Mouse (Mus musculus): ENCODE measurements around the gene Trim63. TPM values are rescaled to one million over a fixed set of nuclear protein-coding genes. Genes with fewer than 3 reads are reported as not detected.

The Trim63 gene
- polyA plus RNA-seq, 1 experiment from 2014 or later = 2.4 TPM

GRCm38 (mm10) chr4:134314081-134314655 lies 752 bp upstream of the Trim63 start:
- no peak for DNase-seq (ENCODE audit: low spot score)
- no peak for ATAC-seq (replicated peaks; ENCODE audit: low FRiP score, low read depth)
- no peaks in the 10 kb centered on the region for H3K4me1 ChIP-seq (replicated peaks; ENCODE audit: insufficient read depth, low read length)
- H3K27ac ChIP-seq = no peak overlapping the region
- no peak for TF ChIP-seq CTCF (IDR thresholded peaks at IDR 0.05; ENCODE audit: low read depth)
- no peaks in the 10 kb centered on the region for H3K36me3 ChIP-seq (ENCODE audit: insufficient read depth, low read length)
- H3K9ac ChIP-seq (ENCODE audit: low read depth, low read length) = no peak overlapping the region
- no peaks in the 10 kb centered on the region for H3K27me3 ChIP-seq (ENCODE audit: insufficient read depth, low read length)
- WGBS = 80% methylated on average over 4 of the region's 4 CpGs
- H3K4me3 ChIP-seq (replicated peaks; ENCODE audit: low read depth, low read length) = no peak overlapping the region
- no peaks in the 10 kb centered on the region for H3K9me3 ChIP-seq (replicated peaks; ENCODE audit: low read length)
- no peak overlapping the region for H3K4me2 ChIP-seq (ENCODE audit: low read length)

GRCm38 (mm10) chr4:134315470-134315869 lies 550 bp downstream of the Trim63 start:
- DNase-seq (ENCODE audit: low spot score) (no peak), ATAC-seq (replicated peaks; ENCODE audit: low FRiP score, low read depth) (no peak; the same call in 1 of the 2 replicates)
- TF ChIP-seq CTCF (IDR thresholded peaks at IDR 0.05; ENCODE audit: low read depth) = no peak
- 67% methylated on average over 9 of the region's 9 CpGs for WGBS
- Histone ChIP-seq H3K4me2 (ENCODE audit: low read length) (no peak overlapping the region), H3K9me3 (replicated peaks; ENCODE audit: low read length) (no peaks in the 10 kb centered on the region), H3K4me1 (replicated peaks; ENCODE audit: insufficient read depth, low read length) (no peaks in the 10 kb centered on the region), H3K27me3 (ENCODE audit: insufficient read depth, low read length) (no peaks in the 10 kb centered on the region), H3K9ac (ENCODE audit: low read depth, low read length) (no peak overlapping the region), H3K4me3 (replicated peaks; ENCODE audit: low read depth, low read length) (no peak overlapping the region), H3K36me3 (ENCODE audit: insufficient read depth, low read length) (no peaks in the 10 kb centered on the region), H3K27ac (no peak overlapping the region)

DNA sequence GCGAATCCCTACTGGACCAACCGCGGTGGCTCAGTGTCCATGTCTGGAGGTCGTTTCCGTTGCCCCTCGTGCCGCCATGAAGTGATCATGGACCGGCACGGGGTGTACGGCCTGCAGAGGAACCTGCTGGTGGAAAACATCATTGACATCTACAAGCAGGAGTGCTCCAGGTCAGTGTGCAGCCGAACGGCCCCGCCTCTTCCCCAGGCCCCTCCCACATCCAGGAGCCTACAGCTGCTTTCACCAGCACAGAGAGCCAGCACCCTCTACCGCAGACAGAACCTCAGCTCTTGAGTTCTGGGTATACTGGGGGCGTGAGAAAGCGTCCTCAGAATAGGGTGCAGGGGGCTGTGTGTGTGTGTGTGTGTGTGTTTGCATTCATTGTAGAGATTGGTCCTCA lies 1.5 kb downstream of the Trim63 start:
- TF ChIP-seq CTCF (IDR thresholded peaks at IDR 0.05; ENCODE audit: low read depth) = no peak
- Histone ChIP-seq H3K36me3 (ENCODE audit: insufficient read depth, low read length) (no peaks in the 10 kb centered on the region), H3K9me3 (replicated peaks; ENCODE audit: low read length) (no peaks in the 10 kb centered on the region), H3K9ac (ENCODE audit: low read depth, low read length) (no peak overlapping the region), H3K27me3 (ENCODE audit: insufficient read depth, low read length) (no peaks in the 10 kb centered on the region), H3K4me1 (replicated peaks; ENCODE audit: insufficient read depth, low read length) (no peaks in the 10 kb centered on the region), H3K4me2 (ENCODE audit: low read length) (no peak overlapping the region), H3K27ac (no peak overlapping the region), H3K4me3 (replicated peaks; ENCODE audit: low read depth, low read length) (no peak overlapping the region)
- ATAC-seq (replicated peaks; ENCODE audit: low FRiP score, low read depth) (no peak), DNase-seq (ENCODE audit: low spot score) (peak; percentile 22)
- WGBS = 49% methylated on average over 16 of the region's 16 CpGs

DNA sequence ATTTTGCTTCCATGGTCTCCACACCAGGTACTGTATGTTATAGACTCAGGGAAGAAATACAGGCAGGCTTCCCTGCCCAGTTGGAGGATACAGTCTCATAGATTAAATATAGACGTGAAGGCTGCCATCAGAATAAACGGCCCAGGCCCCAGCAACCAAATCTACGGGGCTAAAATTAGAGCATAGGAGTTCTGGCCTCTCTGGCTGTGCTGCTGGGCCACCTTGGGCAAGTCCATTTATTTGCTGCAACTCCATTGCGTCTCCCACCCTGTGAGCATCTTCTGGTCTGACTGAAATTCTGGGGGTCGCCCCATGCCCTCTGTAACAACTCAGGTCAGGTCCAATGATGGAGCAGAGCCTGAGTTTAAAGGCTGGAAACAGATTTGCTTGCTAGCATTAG lies 4.2 kb downstream of the Trim63 start:
- ATAC-seq (replicated peaks; ENCODE audit: low FRiP score, low read depth) (no peak), DNase-seq (ENCODE audit: low spot score) (no peak)
- no peaks in the 10 kb centered on the region for H3K36me3 ChIP-seq (ENCODE audit: insufficient read depth, low read length)
- H3K4me2 ChIP-seq (ENCODE audit: low read length) = no peak overlapping the region
- H3K4me3 ChIP-seq (replicated peaks; ENCODE audit: low read depth, low read length) = no peak overlapping the region
- WGBS = 86% methylated on average over 5 of the region's 5 CpGs
- no peak overlapping the region for H3K9ac ChIP-seq (ENCODE audit: low read depth, low read length)
- H3K27me3 ChIP-seq (ENCODE audit: insufficient read depth, low read length) = no peaks in the 10 kb centered on the region
- no peak overlapping the region for H3K27ac ChIP-seq
- no peaks in the 10 kb centered on the region for H3K4me1 ChIP-seq (replicated peaks; ENCODE audit: insufficient read depth, low read length)
- no peak for TF ChIP-seq CTCF (IDR thresholded peaks at IDR 0.05; ENCODE audit: low read depth)
- no peaks in the 10 kb centered on the region for H3K9me3 ChIP-seq (replicated peaks; ENCODE audit: low read length)

DNA sequence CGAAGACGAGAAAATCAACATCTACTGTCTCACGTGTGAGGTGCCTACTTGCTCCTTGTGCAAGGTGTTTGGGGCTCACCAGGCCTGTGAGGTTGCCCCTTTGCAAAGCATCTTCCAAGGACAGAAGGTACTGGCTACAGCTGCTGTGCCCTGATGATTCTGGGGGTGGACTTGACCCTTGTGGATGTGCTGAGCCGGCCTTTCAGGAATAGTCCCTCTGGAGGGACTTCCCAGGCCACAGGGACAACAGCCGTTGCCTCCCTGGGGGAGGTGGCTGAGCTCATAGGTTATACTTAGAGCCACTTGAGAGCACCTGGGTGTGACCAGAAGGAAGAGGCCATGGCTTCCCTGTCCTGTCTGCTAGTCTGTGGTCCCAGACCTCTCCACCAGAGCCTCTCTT lies 4.8 kb downstream of the Trim63 start:
- Histone ChIP-seq H3K4me2 (ENCODE audit: low read length) (no peak overlapping the region), H3K36me3 (ENCODE audit: insufficient read depth, low read length) (no peaks in the 10 kb centered on the region), H3K4me1 (replicated peaks; ENCODE audit: insufficient read depth, low read length) (no peaks in the 10 kb centered on the region), H3K9ac (ENCODE audit: low read depth, low read length) (no peak overlapping the region), H3K27ac (no peak overlapping the region), H3K4me3 (replicated peaks; ENCODE audit: low read depth, low read length) (no peak overlapping the region), H3K27me3 (ENCODE audit: insufficient read depth, low read length) (no peaks in the 10 kb centered on the region), H3K9me3 (replicated peaks; ENCODE audit: low read length) (no peaks in the 10 kb centered on the region)
- no peak for TF ChIP-seq CTCF (IDR thresholded peaks at IDR 0.05; ENCODE audit: low read depth)
- DNase-seq (ENCODE audit: low spot score) (no peak), ATAC-seq (replicated peaks; ENCODE audit: low FRiP score, low read depth) (no peak)
- 72% methylated on average over 5 of the region's 5 CpGs for WGBS

DNA sequence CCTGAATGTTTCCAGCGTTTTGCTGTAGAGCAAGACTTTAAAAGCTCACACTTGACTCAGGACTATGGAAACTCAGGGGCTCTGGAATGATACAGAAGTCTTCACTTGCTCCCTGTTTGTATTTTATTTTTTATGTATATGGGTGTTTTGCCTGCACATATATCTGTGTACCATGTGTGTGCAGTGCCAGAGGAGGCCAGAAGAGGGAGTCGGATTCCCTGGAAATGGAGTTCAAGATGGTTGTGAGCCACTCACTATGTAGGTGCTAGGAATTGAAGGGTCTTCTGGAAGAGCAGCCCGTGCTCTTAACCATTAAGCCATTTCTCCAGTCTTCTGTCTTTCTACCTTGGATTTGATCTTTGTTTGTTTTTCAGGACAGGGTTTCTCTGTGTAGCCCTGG lies 6.6 kb downstream of the Trim63 start:
- WGBS = 64% methylated on average over 3 of the region's 3 CpGs
- H3K36me3 ChIP-seq (ENCODE audit: insufficient read depth, low read length) = no peaks in the 10 kb centered on the region

GRCm38 (mm10) chr4:134324655-134325054 lies 9.7 kb downstream of the Trim63 start:
- H3K4me3 ChIP-seq (replicated peaks; ENCODE audit: low read depth, low read length) = no peak overlapping the region

More for the DNA sequence above, 6.6 kb downstream of the Trim63 start:
- H3K4me1 ChIP-seq (replicated peaks; ENCODE audit: insufficient read depth, low read length) = no peaks in the 10 kb centered on the region
- peak; percentile 50 for TF ChIP-seq CTCF (IDR thresholded peaks at IDR 0.05; ENCODE audit: low read depth)
- no peak overlapping the region for H3K4me2 ChIP-seq (ENCODE audit: low read length)
- no peak overlapping the region for H3K4me3 ChIP-seq (replicated peaks; ENCODE audit: low read depth, low read length)
- DNase-seq (ENCODE audit: low spot score) = no peak
- no peak overlapping the region for H3K27ac ChIP-seq
- H3K9me3 ChIP-seq (replicated peaks; ENCODE audit: low read length) = no peaks in the 10 kb centered on the region
- no peak for ATAC-seq (replicated peaks; ENCODE audit: low FRiP score, low read depth)
- no peaks in the 10 kb centered on the region for H3K27me3 ChIP-seq (ENCODE audit: insufficient read depth, low read length)
- no peak overlapping the region for H3K9ac ChIP-seq (ENCODE audit: low read depth, low read length)

More at GRCm38 (mm10) chr4:134324655-134325054, 9.7 kb downstream of the Trim63 start:
- ATAC-seq (replicated peaks; ENCODE audit: low FRiP score, low read depth) (peak; percentile 67), DNase-seq (ENCODE audit: low spot score) (no peak)
- no peak overlapping the region for H3K4me2 ChIP-seq (ENCODE audit: low read length)
- WGBS = 40% methylated on average over 5 of the region's 5 CpGs
- no peaks in the 10 kb centered on the region for H3K27me3 ChIP-seq (ENCODE audit: insufficient read depth, low read length)
- no peak overlapping the region for H3K9ac ChIP-seq (ENCODE audit: low read depth, low read length)
- no peak for TF ChIP-seq CTCF (IDR thresholded peaks at IDR 0.05; ENCODE audit: low read depth)
- H3K36me3 ChIP-seq (ENCODE audit: insufficient read depth, low read length) = no peaks in the 10 kb centered on the region
- no peak overlapping the region for H3K27ac ChIP-seq
- no peaks in the 10 kb centered on the region for H3K9me3 ChIP-seq (replicated peaks; ENCODE audit: low read length)
- 0 out of 2 replicates have a peak, but pooled peaks cover 3% of the 10 kb centered on the region for H3K4me1 ChIP-seq (replicated peaks; ENCODE audit: insufficient read depth, low read length)

Data from kidney, postnatal 0 days (tissue).